Mouse (Mus musculus) brain, embryonic 18.5 days (tissue): Measurements from ENCODE around the gene Zdhhc4.

Experiments
- DNase-seq: peaks from one replicate; pipeline ENCODE4 v3.0.0-alpha.2; 2012; ENCODE audit warnings: low read depth, low spot score

Zdhhc4 gene

DNA sequence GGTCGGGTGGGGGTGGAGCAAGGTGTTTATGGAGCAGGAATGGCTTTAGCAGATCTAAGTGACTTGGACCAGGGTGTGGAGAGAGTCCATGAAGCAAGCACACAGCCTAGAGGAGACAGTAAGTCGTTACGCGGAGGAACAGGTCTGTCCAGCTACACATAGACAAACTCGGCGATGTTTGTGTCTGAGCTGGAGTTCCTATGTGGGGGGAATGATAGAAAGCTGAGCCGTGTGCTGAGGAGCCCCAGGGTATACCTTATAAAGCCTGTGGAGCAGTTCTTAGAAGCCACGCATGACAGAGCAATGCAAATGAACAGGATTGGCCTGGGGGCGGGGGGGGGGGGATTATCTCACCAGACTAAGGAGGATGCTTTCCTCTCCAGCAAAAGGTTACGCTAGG is 49.8 kb downstream of the Zdhhc4 start:
- DNase-seq = no peak

DNA sequence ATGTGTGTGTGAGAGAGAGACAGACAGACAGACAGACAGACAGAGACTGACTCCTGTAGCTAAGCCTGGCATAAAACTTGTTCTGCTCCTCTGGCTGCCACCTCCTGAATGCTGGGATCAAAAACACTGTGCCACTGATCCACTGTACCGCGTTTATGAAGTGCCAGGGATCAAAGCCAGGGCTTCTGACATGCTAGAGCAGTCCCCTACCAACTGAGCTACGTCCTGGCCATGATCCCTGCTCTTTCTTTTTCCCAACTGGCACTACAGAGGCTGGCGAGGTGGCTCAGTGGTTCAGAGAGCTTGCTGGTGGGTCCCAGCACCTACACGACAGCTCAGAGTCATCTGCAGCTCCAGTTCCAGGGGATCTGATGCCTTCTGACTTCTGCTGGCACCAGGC is 53.3 kb downstream of the Zdhhc4 start:
- no peak for DNase-seq

DNA sequence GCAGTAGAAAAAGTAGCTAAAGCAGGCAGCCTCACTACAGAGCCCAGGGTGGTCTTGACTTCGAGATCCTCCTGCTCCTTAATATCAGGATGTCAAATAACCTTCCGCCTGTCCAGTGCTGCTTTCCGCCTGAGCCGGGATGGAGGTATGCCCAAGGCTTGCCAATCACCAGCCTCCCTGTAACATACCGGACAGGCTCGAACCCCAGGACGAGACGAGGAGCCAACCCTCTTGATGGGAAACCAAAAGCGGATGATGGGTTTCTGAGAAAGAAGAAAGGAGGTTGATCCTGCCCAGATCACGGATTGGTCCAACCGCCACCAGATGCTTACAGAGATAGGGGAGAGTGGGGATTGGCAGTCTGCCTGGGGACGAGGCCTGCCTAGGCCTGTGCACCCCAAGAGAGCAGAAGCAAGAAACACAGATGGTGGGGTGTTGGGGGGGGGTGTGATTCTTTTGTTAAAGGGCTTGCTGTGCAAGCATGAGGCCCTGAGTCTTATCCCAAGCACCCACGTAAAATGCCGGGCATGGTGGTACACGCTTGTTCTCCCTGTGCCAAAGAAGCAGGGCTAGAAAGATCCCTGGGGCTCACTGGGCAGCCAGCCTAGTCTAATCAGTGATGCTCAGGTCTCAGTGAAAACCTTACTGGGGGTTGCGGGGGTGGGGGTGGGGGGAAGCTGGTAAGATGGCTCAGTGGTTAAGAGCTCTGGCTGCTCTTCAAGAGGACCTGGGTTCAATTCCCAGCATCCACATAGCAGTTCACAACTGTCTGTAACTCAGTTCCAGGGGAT is 56.3 kb downstream of the Zdhhc4 start:
- DNase-seq = no peak

DNA sequence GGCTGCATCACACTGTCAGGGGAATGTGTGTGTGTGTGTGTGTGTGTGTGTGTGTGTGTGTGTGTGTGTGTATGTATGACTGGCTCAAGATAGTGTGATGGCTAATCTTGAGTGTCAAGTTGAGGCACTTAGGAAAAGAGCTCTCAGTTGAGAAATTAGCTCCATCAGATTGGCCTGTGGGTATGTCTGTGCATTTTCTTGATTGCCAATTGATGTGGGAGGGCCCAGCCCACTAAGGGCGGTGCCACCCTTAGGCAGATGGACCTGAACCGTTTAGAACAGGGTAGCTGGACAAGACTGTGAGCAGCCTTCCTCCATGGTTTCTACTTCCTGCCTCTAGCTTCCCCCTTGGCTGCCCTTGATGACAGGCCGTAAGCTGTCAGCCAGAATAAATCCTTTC is 56.9 kb downstream of the Zdhhc4 start:
- DNase-seq = no peak

DNA sequence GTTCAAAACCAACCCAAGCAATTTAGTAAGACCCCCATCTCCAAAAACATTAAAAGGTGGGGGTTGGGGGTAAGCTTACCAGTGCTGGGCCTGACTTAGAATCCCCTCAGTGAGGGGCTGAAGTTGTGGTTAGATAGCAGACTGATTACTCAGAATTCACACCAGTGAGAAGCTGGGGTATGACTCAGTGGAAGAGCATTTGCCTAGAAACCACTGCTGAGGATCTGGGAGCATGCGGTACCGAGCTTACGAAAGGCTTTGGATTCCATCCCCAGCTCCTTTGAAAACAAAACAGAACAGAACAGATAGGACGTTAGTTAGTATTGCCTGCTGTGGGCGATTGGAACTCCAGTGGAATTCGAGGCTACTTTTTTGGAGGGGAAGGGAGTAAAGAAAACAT is 57.4 kb downstream of the Zdhhc4 start:
- DNase-seq = no peak

DNA sequence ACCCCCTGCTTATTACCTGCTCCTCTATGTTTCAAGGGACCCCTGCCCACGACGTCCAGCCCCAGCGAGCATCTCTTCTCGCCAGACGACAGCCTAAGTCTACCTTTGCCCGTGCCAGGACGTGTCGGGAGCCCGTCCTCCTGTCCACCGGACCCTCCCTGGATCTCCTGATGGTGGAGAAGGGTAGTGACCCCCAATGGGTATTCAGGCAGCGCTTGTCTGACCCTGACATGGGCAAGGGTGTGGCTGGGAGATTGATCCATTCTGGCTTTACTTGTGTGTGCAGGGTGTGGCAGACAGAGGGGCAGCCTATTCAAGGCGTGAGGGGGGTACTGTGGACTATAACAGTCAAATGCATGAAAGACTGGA is 58.9 kb downstream of the Zdhhc4 start:
- DNase-seq = no peak

DNA sequence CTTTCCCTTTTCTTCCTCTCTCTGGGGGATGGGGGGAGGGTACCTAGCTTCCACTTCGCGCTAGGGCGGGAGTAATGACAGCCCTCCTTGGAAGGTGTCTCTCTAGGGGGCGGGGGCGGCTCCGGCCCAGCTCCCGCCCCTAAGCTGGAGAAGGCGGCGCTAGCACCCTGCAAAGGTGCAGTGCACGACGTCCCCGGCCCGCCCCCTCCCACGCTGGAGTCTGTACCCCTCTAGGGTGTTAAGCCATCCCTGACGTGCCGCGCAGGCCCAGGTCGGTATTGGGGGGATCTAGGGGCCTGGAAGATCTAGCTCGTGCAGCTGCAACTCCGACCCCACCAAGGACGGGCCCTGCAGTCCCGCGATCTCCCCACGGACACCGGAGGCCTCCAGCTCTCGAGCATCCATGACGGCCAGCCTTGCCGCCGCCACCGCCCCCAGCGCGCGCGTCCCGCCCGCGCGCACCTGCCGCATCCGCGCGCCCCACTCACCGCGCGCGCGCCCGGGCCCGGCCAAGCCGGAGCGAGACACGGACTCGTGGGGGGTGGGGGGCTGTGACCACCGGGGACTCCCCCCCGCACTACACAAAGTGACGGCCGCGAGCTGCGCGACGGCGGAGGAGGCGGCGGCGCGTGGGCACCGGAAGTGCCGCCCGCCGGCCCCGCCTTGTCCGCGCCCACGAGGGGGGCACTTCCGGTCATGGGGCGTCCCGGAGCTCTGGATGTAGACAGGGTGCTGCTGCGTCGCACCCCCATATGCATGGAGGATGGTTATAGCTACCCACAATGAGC is 59.5 kb downstream of the Zdhhc4 start, which contains the start of gene Zfp316:
TSS of gene Zfp316 (minus strand) at position 660 of the 788 bp plus-strand sequence.
- DNase-seq = peak; percentile 58

DNA sequence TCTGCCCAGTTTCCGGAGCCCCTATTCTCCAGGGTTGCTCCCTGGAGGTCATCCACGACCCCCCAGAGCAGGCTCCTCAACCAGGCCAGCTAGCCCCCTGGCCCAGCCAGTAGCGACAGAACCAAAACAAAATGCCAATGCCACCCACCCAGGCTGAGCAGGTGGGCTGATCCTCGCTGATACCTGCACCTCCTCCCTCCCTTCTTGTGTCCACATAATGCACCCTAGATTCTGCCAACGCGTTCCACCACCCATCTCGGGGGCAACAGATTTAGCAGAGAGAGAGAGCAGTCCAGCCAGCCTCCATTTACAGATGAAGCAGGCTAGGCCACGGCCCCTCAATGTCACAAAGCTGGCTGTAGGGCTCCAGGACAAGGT is 60.1 kb downstream of the Zdhhc4 start:
- no peak for DNase-seq

DNA sequence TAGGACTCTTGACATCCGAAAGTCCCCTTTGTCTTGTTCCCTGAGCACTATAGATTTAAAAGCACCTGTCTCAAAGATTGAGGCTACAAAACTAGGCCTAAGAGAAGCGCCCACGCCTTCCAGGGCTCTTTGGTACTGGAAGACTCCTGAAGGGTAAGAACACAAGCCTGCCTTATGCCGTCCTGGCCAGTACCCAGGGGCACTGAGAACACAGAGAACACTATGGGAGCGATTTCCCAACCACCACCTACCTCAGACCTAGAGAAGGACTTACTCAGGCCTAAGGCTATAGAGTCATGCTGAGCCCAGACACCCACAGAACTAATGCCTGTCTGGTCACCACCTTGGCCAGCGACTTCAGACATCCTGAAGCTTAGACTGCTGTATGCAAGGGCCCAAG is 62.3 kb downstream of the Zdhhc4 start:
- no peak for DNase-seq
